Mouse (Mus musculus): Measurements from ENCODE around the gene Stk16.

Gene Stk16

DNA sequence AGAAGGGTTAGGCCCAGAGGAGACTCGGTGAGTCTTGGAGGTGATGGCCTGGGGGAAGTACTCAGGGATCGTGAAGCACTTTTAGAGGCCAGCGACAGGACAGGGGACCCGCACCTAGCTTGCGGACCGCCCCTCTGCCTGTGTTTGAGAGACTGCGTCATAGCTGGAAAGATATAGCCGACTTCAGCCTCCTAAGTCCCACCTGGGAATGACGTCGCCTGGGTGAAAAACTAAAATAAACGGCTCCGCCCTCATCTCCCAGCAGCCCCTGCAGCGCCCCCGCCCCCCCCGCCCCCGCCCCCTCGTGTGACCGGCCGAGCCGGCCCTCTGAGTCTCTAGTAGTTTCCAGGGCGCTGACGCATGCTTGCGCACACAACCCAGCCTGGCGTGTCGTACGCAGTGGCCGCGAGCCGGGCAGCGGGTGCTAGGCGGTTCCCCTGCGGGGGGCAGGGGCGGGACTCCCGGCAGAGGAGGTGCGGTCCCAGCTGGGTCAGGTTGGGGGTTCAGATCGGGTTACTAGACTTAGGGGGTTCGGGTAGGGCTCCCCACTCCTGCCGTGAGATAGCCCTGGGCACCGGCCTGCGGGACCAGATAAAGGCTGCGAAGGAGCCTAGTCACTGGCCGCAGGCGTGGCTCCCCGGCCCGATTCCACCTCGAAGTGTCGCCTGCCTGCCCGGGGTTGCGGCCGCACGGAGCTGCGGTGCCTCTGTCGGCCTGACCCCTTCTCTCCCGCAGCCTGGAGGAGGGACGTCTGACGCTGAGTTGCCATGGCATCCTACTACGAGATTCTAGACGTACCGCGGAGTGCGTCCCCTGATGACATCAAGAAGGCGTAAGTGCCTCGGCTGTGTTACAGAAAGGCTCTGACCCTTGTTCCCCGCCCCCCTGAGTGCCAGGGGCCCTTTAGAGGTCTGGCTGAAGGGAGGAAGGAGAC is 25.7 kb downstream of the Stk16 start, which contains the start of gene Dnajb2:
Gene Dnajb2, plus strand, starts transcription at position 290 of the 934 bp plus-strand sequence.
- DNase-seq (ENCODE audit: low spot score in 2 of 2), result peak; percentile 82 to 83

DNA sequence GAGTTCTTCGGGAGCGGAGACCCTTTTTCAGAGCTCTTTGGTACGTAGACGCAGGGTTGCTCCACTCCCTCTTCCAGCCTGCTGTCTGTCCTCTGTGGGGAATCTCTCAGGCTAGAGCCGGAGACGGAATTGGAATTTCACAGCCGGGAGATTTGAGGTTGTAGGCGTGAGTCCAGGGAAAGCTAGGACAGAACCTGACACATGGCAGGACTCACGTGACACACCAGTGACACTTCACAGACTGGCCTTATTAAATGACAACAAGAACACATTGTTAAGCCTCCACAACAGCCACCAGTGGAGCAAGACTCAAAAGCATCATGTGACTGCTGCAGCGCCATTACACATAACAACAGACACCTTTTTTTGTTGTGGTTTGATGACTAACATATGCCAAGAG is 29.0 kb downstream of the Stk16 start:
- no peak for DNase-seq (ENCODE audit: low spot score in 2 of 2)

DNA sequence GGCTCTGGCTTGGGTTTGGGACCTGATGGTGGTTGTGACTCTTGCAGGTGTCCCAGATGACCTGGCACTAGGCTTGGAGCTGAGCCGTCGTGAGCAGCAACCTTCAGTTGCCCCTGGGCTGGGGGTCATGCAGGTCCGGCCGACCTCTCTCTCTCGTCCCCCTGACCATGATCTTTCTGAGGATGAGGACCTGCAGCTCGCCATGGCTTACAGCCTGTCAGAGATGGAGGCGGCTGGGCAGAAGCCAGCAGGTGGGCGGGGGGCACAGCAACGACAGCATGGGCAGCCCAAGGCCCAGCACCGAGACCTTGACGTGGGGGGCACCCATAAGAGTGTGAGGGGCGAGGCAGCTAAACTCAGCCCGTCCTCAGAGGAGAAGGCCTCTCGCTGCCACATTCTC is 32.8 kb downstream of the Stk16 start:
- no peak for DNase-seq (ENCODE audit: low spot score in 2 of 2)

GRCm38 (mm10) chr1:75244175-75244826 is 33.7 kb downstream of the Stk16 start:
- no peak for DNase-seq (ENCODE audit: low spot score in 2 of 2)

DNA sequence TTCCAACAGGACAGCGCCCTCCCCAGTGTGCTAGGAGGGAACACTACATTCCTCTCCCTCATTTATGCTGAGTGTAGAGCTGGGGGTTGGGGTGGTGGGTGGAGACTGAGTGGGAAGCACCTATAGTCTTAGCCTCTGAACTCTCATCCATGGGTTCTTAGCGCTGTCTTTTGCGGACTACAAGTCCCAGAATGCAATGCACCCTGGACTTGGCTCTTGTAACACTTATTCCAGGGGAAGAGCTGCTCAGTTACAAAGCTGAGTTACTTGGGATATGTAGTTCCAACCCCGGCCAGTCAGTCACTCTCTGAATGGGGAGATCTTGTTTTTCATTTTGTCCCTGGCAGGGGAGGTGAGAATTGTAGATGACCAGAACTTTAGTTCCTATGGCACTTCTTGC is 34.2 kb downstream of the Stk16 start:
- peak; percentile 54 to 73 for DNase-seq (ENCODE audit: low spot score in 2 of 2)

DNA sequence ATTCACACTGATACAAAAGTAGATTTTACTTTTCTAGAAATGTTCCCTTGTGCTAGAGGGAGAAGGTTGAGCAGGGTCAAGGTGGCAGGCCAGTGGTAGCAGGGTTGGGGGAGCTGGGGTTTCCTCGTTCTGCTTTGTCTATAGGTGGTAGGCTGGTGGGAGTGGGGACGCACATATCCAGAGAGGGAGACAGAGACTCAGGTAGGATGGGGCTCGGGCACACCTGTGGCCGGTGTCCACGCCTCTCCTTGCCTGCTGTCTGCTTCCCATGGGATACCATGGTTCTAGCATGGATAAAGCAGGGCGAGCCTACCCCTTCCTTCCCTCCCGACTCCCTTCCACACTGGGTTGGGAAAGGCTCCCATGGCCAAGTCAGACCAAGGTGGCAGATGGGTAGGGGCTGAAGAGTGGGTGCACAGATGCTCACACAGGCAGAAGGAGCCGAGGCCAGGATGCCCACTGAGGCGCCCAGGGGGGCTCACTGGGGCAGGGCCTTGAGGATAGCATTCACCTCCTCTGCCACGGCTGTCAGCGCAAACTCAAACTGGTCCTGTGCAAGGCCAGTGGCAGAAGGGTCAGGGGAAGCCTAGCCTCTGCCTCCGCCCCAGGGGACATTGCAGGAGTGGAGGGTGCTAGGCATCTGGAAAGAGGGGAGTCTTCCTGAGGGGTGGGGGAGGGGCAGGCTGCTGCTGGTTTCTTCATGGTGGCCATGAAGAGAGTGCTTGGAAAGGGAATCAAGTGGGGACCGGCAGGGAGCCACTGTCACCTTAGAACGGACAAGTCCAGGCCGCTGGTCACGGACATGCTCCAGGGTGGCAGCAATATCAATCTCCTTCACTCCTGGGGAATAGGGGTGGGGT is 36.7 kb downstream of the Stk16 start:
- DNase-seq (ENCODE audit: low spot score in 2 of 2), result no peak

GRCm38 (mm10) chr1:75248041-75248772 is 37.6 kb downstream of the Stk16 start:
- DNase-seq (ENCODE audit: low spot score in 2 of 2), result no peak

GRCm38 (mm10) chr1:75250498-75250897 is 39.9 kb downstream of the Stk16 start:
- no peak for DNase-seq (ENCODE audit: low spot score in 2 of 2)

- DNase-seq (ENCODE audit: low spot score in 2 of 2), result peak; percentile 74 to 78
Observed at GRCm38 (mm10) chr1:75251112-75251970, 40.7 kb downstream of the Stk16 start.

DNA sequence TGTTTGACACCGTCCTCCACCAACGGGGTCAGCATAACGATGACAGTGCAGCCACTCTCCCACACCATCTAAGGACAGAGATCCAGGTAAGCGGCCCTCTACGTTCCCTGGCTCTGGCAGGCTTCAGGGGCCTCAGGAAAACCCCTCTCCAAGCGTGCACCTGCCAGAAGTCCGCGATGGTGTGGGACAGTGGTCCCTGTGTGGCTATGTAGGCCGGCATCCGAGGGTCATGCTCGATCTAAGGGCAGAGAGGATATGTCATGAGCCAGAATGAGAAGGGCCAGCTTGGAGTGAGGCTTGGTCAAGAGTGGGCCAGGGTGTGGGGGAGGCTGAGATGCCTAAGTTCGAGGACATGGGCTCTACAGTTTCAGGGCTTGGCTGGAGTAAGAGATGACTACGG is 41.7 kb downstream of the Stk16 start:
- no peak for DNase-seq (ENCODE audit: low spot score in 2 of 2)

GRCm38 (mm10) chr1:75253029-75253428 is 42.4 kb downstream of the Stk16 start:
- DNase-seq (ENCODE audit: low spot score in 2 of 2), result no peak

DNA sequence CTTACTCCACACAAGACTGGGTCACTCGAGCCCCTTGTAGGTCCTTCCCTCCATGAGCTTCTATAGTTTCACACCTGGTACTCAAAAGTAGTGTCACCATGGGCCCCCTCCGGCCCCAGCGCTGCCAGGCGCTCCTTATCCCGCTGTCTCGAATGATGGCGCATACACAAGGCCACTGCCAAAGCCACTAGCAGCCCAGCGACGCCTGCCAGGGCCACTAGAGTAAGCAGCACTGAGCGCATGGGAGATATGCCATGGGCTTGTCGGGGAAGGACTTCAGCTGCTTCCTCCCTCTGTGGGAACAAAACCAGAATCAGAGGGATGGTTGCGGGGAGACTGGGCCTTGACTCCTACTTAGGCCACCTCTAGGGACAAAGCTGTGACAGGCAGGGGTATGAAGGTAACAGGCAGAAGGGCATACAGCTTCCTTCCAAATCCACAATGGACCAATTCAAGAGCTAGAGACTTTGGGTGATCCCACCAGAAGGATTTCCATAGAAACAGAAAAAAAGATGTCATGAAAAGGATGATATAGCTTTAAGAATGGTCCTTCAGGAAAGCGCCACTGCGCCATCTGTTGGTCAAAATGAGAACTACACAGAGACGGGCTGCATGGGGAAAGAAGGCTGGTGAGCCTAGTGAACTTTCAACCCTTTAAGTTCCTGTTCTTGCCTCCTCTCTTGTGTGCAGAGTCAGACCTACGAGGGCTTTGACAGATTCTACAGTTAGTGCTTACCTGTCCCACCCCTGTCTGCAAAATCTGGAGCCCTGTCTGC is 43.4 kb downstream of the Stk16 start:
- DNase-seq (ENCODE audit: low spot score in 2 of 2), result peak; percentile 84 to 93

- DNase-seq (ENCODE audit: low spot score in 2 of 2), result no peak
Observed at GRCm38 (mm10) chr1:75254625-75255013, 44.0 kb downstream of the Stk16 start.

DNA sequence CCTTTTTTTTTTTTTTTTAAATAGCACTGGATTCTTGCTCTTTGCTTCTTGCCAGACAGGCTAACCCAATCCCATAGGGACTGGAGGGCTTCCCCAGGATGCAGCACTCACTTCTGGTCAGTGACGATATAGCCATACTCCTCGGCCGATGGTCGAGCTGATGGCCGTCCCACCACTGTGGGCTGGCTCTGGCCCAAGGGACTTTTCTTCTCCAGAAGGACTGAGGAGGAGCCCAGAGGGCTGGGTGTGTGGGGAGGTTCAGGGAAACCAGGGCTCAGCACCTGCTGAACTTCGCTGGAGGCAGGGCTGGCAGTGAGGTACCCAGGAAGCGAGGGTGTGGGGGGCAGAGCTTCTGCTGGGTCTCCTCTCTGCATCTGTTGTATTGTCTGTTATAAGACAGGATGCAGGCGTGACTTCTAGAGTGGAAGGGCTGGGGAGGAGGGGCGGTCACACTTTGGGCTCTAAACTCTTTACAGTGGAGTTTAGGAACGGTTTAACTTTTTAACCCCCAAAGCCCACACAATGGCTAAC is 44.9 kb downstream of the Stk16 start:
- DNase-seq (ENCODE audit: low spot score in 2 of 2), result no peak

GRCm38 (mm10) chr1:75261278-75261677 is 50.6 kb downstream of the Stk16 start:
- no peak for DNase-seq (ENCODE audit: low spot score in 2 of 2)

DNA sequence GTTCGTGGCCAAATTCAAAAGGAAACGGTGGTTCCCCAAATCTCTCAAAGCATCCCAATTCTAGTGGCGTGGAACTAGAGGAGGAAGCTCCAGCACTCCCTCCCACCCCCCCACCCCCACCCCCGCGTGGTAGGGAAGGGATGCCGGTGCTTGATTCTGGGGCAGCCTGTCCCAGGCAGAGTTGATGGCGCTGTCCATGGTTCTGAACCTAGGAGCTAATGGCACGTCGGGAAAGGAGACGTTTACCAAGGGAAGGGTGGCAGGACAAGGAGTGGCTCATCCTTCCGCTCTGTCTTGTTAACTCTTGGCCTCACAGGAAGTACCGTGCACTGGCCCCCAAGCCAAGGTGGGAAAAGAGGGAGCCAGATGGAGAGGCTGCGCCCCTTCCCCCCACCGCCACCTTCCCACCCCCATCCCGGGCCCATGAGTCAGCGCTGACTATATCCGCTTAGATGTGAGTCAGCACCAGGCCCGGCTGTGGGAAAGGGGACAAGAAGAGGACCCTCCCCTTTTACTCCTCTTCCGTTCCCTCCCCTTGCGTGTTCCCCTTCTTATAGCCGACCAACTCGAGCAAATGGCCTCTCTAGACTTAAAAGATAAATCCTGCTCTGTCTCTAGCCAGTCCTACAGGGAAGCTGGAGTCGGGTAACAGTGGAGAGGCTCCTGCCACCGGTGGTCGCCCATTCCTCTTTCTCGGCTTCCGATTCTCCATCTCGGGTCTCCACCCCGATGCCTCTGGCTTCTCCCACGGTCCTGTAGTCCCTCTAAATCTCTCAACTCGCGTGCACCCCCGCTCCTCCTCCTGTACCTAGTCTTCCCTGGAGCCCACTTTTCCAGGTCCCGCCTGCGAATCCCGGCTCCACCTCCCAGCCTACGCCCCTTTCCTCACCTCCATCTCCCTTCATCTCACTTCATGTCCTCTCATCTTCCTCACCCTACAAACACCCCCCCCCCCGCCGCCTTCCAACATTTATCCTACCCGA is 52.6 kb downstream of the Stk16 start:
- peak in 1 of 2 experiments; percentile 71 for DNase-seq (ENCODE audit: low spot score in 2 of 2)

- peak; percentile 83 to 85 for DNase-seq (ENCODE audit: low spot score in 2 of 2)
Observed at GRCm38 (mm10) chr1:75264091-75264880, 53.6 kb downstream of the Stk16 start, which contains the start of gene Ptprn. Gene Ptprn (minus strand): TSS chr1:75264502.

Measured in frontal cortex, postnatal 36 days (tissue).